Mouse (Mus musculus): ENCODE results near the gene Hoxb6.

Gene Hoxb6

DNA sequence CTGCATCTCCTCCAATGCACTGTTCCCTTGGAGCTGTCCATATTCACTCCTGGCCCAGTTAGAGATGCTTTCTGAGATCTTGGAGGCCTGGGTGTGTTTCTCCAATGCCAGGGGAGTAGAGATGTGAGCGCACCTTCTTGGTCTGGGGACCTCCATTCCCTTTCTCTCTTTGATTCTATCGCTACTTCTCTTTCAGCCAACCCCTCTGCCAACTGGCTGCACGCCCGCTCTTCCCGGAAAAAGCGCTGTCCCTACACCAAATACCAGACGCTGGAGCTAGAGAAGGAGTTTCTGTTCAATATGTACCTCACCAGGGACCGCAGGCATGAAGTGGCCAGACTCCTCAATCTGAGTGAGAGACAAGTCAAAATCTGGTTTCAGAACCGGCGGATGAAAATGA is 17.8 kb upstream of the Hoxb6 start:
- no peaks in the 10 kb centered on the region for H3K9me3 ChIP-seq (ENCODE audit: low read length)
- H3K36me3 ChIP-seq (ENCODE audit: insufficient read depth, low read length): no peaks in the 10 kb centered on the region
- no peak for TF ChIP-seq NANOG (IDR thresholded peaks at IDR 0.05; ENCODE audit: borderline replicate concordance, low read length)
- TF ChIP-seq POU5F1 (IDR thresholded peaks at IDR 0.05; ENCODE audit: borderline replicate concordance, low read length): no peak
- no peak for TF ChIP-seq CTCF (conservative IDR thresholded peaks at IDR 0.05; ENCODE audit: low read length)
- H3K27me3 ChIP-seq (ENCODE audit: insufficient read depth, low read length): peaks cover 98% of the 10 kb centered on the region
- no peak overlapping the region for H3K4me3 ChIP-seq (replicated peaks; ENCODE audit: low read length)
- H3K4me1 ChIP-seq (replicated peaks; ENCODE audit: low read depth, low read length): peaks cover 42% of the 10 kb centered on the region

DNA sequence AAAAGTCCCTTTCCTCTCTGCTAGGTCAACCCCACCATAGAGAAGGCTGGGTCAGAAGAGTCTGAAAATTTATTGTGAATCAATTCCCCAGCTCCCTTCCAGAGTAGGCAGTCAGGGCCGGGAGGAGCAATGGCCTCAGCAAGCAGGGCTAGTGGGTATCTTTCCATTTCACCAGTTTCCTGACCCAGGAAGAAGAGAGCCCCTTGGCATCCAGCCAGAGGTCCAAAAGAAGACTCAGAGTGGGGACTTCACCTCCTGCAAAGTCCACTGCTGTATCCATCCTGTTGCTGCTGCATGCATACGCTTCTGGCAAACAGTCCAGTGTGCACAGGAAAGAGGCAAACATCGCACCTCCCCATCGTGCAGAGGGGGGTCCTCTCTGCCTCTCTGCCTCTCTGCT is 16.4 kb upstream of the Hoxb6 start:
- no peaks in the 10 kb centered on the region for H3K9me3 ChIP-seq (ENCODE audit: low read length)
- H3K4me1 ChIP-seq (replicated peaks; ENCODE audit: low read depth, low read length): peaks cover 35% of the 10 kb centered on the region
- H3K4me3 ChIP-seq (replicated peaks; ENCODE audit: low read length): no peak overlapping the region
- peaks cover 98% of the 10 kb centered on the region for H3K27me3 ChIP-seq (ENCODE audit: insufficient read depth, low read length)
- H3K36me3 ChIP-seq (ENCODE audit: insufficient read depth, low read length): no peaks in the 10 kb centered on the region
- no peak for TF ChIP-seq NANOG (IDR thresholded peaks at IDR 0.05; ENCODE audit: borderline replicate concordance, low read length)
- TF ChIP-seq CTCF (conservative IDR thresholded peaks at IDR 0.05; ENCODE audit: low read length): no peak
- TF ChIP-seq POU5F1 (IDR thresholded peaks at IDR 0.05; ENCODE audit: borderline replicate concordance, low read length): no peak

DNA sequence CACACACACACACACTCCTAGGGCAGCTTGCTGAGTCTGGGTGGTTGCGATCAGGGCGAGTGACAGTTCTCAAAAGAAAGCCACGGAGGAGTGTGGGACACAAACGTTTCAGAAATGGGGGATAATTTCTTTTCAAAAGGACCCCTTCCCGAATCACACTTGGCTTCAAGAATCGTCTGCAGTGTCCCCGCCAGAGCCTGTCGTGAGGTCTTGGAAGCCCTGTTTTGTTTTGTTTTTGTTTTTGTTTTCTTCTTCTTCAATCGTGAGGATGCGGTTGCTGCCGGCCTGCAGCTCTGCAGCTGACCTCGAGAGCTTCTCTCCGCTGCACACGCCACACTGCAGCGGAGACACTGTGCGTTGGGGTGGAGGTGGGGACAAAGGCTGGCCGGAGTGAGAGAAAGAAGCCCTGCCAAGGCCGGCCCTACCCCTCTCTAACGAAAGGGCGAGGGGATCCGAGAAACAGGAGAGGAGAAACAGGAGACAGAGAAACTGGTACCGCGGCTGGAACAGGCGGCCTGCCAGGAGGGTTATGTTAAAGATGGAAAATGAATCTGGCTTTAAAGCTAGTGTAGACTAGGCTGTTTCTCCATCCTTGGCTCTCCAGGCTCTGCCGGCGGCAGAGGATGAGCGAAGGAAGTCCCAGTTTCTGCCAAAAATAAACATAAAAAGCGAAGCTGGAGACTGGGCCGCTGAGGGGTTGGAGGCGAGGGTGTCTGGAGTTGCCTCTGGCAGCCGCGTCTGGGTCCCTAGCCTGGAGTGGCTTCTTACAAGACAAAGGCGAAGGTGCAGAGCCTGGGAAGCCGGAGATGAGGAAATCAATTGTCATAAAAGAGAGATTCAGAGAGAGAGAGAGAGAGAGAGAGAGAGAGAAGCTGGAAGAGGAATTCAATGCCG is 14.9 kb upstream of the Hoxb6 start:
- TF ChIP-seq POU5F1 (IDR thresholded peaks at IDR 0.05; ENCODE audit: borderline replicate concordance, low read length): no peak
- TF ChIP-seq CTCF (conservative IDR thresholded peaks at IDR 0.05; ENCODE audit: low read length): no peak
- no peak for TF ChIP-seq NANOG (IDR thresholded peaks at IDR 0.05; ENCODE audit: borderline replicate concordance, low read length)
- no peaks in the 10 kb centered on the region for H3K9me3 ChIP-seq (ENCODE audit: low read length)
- peaks cover 97% of the 10 kb centered on the region for H3K27me3 ChIP-seq (ENCODE audit: insufficient read depth, low read length)
- no peak overlapping the region; the same call in 1 of the 2 replicates for H3K4me3 ChIP-seq (replicated peaks; ENCODE audit: low read length)
- H3K36me3 ChIP-seq (ENCODE audit: insufficient read depth, low read length): no peaks in the 10 kb centered on the region
- peaks cover 34% of the 10 kb centered on the region for H3K4me1 ChIP-seq (replicated peaks; ENCODE audit: low read depth, low read length)

DNA sequence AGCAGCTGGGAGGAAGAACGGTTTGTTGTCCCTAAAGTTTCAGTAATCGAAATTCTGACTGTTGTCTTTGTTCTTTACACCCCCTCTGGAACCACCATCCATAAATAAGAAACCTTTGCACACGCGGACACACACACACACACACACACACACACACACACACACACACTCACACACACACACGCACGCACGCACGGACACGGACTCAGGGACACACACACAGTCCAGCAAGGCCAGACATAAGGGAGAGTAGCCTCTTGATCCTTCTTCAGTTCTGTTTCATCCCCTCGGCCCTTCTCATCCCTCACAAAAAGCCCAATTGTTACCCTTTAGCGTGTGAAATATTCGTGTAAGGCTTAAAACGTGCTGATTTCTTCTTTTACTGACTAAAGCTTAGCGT is 14.0 kb upstream of the Hoxb6 start:
- H3K36me3 ChIP-seq (ENCODE audit: insufficient read depth, low read length): no peaks in the 10 kb centered on the region
- H3K9me3 ChIP-seq (ENCODE audit: low read length): no peaks in the 10 kb centered on the region
- no peak for TF ChIP-seq CTCF (conservative IDR thresholded peaks at IDR 0.05; ENCODE audit: low read length)
- no peak for TF ChIP-seq NANOG (IDR thresholded peaks at IDR 0.05; ENCODE audit: borderline replicate concordance, low read length)
- TF ChIP-seq POU5F1 (IDR thresholded peaks at IDR 0.05; ENCODE audit: borderline replicate concordance, low read length): no peak
- peaks cover 35% of the 10 kb centered on the region for H3K4me1 ChIP-seq (replicated peaks; ENCODE audit: low read depth, low read length)
- H3K4me3 ChIP-seq (replicated peaks; ENCODE audit: low read length): no peak overlapping the region
- H3K27me3 ChIP-seq (ENCODE audit: insufficient read depth, low read length): peaks cover 97% of the 10 kb centered on the region

DNA sequence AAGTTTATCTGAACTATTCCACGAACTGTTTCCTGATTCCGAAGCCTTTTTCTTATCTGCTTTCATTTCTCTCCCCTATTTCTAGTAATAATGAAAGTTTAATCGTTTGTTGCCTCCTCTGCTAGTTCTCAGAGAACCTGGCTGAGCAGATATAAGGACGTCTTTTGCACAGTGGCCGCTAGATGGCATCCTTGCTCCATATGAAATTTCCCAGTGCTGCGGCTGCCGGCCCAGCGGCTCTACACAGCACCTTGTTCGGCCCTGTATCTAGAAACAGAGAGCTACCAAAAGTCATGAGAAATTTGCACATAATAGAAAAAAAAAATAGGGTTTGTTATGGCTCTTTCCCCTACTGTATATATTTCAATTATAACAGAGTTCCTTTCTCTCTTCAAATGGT is 13.5 kb upstream of the Hoxb6 start:
- peaks cover 40% of the 10 kb centered on the region for H3K4me1 ChIP-seq (replicated peaks; ENCODE audit: low read depth, low read length)
- peak; percentile 43; the same call in 1 of the 2 replicates for TF ChIP-seq CTCF (conservative IDR thresholded peaks at IDR 0.05; ENCODE audit: low read length)
- no peak for TF ChIP-seq POU5F1 (IDR thresholded peaks at IDR 0.05; ENCODE audit: borderline replicate concordance, low read length)
- no peaks in the 10 kb centered on the region for H3K9me3 ChIP-seq (ENCODE audit: low read length)

DNA sequence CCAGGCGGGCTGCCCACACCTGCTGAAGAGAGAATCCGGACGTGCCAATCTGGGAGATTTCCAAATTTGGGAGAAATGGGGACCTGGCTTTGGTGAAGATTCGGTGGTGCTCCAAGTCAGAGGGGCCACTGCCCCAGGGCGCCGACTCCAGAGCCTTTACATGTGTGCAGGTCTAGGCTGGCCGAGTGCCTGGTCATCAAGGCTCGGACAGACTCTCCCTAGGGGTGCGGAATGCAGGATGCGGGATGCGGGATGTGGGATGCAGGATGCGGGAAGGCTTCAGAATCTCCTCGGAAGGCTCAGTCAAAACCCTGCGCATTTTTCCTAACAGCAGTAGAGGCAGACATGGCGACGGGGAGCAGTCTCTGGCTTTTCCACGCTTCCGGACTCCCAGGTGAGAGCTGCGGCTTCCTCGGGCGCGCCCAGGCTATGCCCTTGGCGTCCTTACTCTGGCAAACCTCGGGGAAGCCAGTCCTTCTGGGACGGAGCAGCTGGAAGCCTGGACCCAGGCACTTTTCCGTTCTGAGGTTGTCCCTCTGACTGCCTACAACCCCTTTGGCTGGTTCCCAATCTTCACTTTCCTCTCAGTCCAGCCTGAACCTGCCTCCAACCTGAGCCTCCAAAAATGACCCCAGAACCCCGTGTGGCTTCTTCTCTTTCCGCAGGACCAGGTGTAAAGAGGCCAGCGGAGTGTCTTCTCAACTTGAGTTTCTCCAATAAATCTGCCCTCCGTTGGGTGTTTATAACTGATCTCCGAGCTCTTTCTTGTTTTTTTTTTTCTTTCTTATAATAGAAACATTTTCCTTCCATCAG is 12.6 kb upstream of the Hoxb6 start:
- no peaks in the 10 kb centered on the region for H3K36me3 ChIP-seq (ENCODE audit: insufficient read depth, low read length)
- H3K9me3 ChIP-seq (ENCODE audit: low read length): no peaks in the 10 kb centered on the region
- peak overlapping the region; percentile 17; the same call in 1 of the 2 replicates for H3K4me3 ChIP-seq (replicated peaks; ENCODE audit: low read length)
- peaks cover 96% of the 10 kb centered on the region for H3K27me3 ChIP-seq (ENCODE audit: insufficient read depth, low read length)
- TF ChIP-seq NANOG (IDR thresholded peaks at IDR 0.05; ENCODE audit: borderline replicate concordance, low read length): no peak
- no peak for TF ChIP-seq POU5F1 (IDR thresholded peaks at IDR 0.05; ENCODE audit: borderline replicate concordance, low read length)
- no peak; the same call in 1 of the 2 replicates for TF ChIP-seq CTCF (conservative IDR thresholded peaks at IDR 0.05; ENCODE audit: low read length)
- H3K4me1 ChIP-seq (replicated peaks; ENCODE audit: low read depth, low read length): peaks cover 45% of the 10 kb centered on the region

More for the DNA sequence above, 13.5 kb upstream of the Hoxb6 start:
- H3K27me3 ChIP-seq (ENCODE audit: insufficient read depth, low read length): peaks cover 97% of the 10 kb centered on the region
- no peaks in the 10 kb centered on the region for H3K36me3 ChIP-seq (ENCODE audit: insufficient read depth, low read length)
- H3K4me3 ChIP-seq (replicated peaks; ENCODE audit: low read length): no peak overlapping the region

DNA sequence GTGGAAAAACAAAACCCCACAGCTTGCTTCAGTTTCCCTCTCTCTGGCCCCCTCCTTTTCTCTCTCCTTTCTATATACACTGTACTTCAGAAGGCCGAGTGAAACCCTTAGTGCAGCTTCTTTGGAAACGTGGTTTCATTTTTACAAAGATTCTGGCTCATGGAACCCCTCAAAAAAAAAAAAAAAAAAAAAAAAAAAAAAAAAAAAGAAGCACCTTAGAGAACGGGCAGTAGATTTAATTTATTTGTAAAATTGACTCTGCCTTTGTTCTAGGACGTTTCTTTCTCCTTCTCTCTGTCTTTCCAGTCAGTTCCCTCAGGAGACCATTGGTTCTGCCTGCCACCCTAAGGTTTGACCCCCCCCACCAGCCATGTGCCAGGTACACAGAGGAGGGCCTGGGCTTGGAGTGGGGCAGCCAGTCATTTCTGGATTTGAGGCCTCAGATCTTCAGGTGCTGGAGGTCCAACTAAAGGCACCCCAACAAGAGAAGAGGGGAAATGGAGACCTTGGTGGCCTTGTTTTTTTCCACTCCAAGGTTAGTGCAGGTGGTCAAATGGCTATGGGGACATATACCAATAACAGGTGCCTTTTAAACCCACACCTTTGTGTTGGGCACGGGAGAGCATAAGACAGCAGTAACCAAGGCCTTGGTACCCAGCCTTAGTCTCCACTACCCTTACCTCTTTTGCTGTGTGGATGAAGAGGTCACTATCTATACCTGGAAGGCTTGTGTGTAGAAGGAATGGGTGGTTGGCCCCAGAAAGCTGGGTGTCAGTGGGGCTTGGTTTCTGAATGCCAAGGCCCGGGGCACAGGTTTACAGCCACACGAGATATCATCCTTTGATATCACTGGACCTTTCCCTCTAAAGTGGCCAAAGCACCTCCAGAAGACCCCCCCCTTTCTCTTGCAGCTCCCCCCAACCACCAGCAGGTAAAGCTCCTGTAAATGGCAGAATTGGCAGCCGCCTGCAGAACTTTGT is 11.6 kb upstream of the Hoxb6 start:
- Histone ChIP-seq H3K4me3 (replicated peaks; ENCODE audit: low read length) (no peak overlapping the region), H3K9me3 (ENCODE audit: low read length) (no peaks in the 10 kb centered on the region), H3K36me3 (ENCODE audit: insufficient read depth, low read length) (no peaks in the 10 kb centered on the region), H3K4me1 (replicated peaks; ENCODE audit: low read depth, low read length) (peaks cover 50% of the 10 kb centered on the region), H3K27me3 (ENCODE audit: insufficient read depth, low read length) (peaks cover 95% of the 10 kb centered on the region)
- no peak for TF ChIP-seq NANOG (IDR thresholded peaks at IDR 0.05; ENCODE audit: borderline replicate concordance, low read length)
- TF ChIP-seq POU5F1 (IDR thresholded peaks at IDR 0.05; ENCODE audit: borderline replicate concordance, low read length): no peak
- no peak for TF ChIP-seq CTCF (conservative IDR thresholded peaks at IDR 0.05; ENCODE audit: low read length)

Measured in E14TG2a.4 (cell line).